Mouse (Mus musculus) midbrain, embryonic 14.5 days (tissue): ENCODE measurements around the gene Rcc1l. TPM values are rescaled to one million over a fixed set of nuclear protein-coding genes. Genes with fewer than 3 reads are reported as not detected.

Experiments
- ATAC-seq: fragments of 200-750 bp; cut with Nextera tagmentation; 2 replicates; pipeline ENCODE4 v1.8.0; 2017; ENCODE audit warnings: moderate number of reproducible peaks, moderate library complexity; ENCODE audit not compliant: low FRiP score, low TSS enrichment
- DNase-seq: peaks from one replicate; pipeline ENCODE4 v3.0.0-alpha.2; 2015
- H3K27ac ChIP-seq: fragments of 300-500 bp; sonication (generic); replicated peaks from 2 replicates; pipeline ENCODE4 v1.5.1; 2014; ENCODE audit warnings: mild to moderate bottlenecking, low read depth, low read length, moderate library complexity
- H3K27me3 ChIP-seq: fragments of 300-500 bp; sonication (generic); 2 replicates; pipeline ENCODE4 v1.6.1; 2014; ENCODE audit warnings: low read length, control low read depth, mixed read lengths; ENCODE audit not compliant: control insufficient read depth, insufficient read depth
- H3K36me3 ChIP-seq: fragments of 300-500 bp; sonication (generic); 2 replicates; pipeline ENCODE4 v1.6.1; 2014; ENCODE audit warnings: low read length, control low read depth; ENCODE audit not compliant: control insufficient read depth, insufficient read depth
- H3K4me1 ChIP-seq: fragments of 300-500 bp; sonication (generic); 2 replicates; pipeline ENCODE4 v1.6.1; 2014; ENCODE audit warnings: mild to moderate bottlenecking, antibody characterized with exemption, low read length, control low read depth; ENCODE audit not compliant: control insufficient read depth, insufficient read depth
- H3K4me2 ChIP-seq: fragments of 300-500 bp; sonication (generic); 2 replicates; pipeline ENCODE4 v1.6.1; 2014; ENCODE audit warnings: mild to moderate bottlenecking, low read length, moderate library complexity
- H3K4me3 ChIP-seq: fragments of 300-500 bp; sonication (generic); replicated peaks from 2 replicates; pipeline ENCODE4 v1.5.1; 2014; ENCODE audit warnings: low read depth, low read length
- H3K9ac ChIP-seq: fragments of 300-500 bp; sonication (generic); replicated peaks from 2 replicates; pipeline ENCODE4 v1.6.1; 2014; ENCODE audit warnings: mild to moderate bottlenecking, low read length, moderate library complexity
- H3K9me3 ChIP-seq: fragments of 300-500 bp; sonication (generic); 2 replicates; pipeline ENCODE4 v1.6.1; 2016; ENCODE audit warnings: low read length, control low read depth, mixed read lengths; ENCODE audit not compliant: control insufficient read depth
- WGBS: fragments of 180-500 bp; shearing (Covaris S2); extraction: QIAGEN DNeasy Blood & Tissue Kit; methylation state at CpG from one replicate; pipeline ENCODE4 v1.1.7; 2014; 5-methylcytosine and 5-hydroxymethylcytosine counted together
- polyA plus RNA-seq: library from polyadenylated mRNA; unstranded; fragments of >200 nt; fragmentation: Nextera tagmentation; extraction: Ambion mirVana; gene quantifications from 2 replicates; pipeline ENCODE4 v1.2.1, GENCODE M21; 2014

Gene Rcc1l
- polyA plus RNA-seq, 1 experiment from 2014 or later: 16.2 TPM

DNA sequence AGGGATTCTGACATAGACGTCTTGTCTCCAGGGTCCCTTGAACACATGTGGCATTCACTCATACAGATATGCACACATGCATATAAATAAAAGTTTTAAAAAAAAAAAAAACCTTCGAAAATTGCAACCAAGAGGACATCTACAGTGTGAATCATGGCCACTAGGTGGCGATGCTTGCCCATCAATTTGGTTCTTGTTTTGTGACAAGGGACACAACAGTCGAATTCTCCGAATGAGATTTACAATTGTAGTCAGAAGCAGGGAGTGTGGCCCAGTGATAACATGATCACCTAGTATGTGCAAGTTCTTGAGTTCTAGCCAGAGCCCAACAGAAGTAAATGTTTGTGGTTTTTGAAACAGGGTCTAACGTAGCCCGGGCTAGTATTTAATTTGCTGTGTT is 3.3 kb upstream of the Rcc1l start:
- ATAC-seq: no peak
- no peak overlapping the region for H3K27ac ChIP-seq
- H3K27me3 ChIP-seq: no peaks in the 10 kb centered on the region
- no peak overlapping the region for H3K4me2 ChIP-seq
- DNase-seq: peak; percentile 94
- peaks cover 21% of the 10 kb centered on the region for H3K4me1 ChIP-seq
- WGBS: 28% methylated on average over 7 of the region's 7 CpGs
- no peak overlapping the region for H3K9ac ChIP-seq
- H3K9me3 ChIP-seq: no peaks in the 10 kb centered on the region
- H3K4me3 ChIP-seq: no peak overlapping the region
- H3K36me3 ChIP-seq: no peaks in the 10 kb centered on the region

DNA sequence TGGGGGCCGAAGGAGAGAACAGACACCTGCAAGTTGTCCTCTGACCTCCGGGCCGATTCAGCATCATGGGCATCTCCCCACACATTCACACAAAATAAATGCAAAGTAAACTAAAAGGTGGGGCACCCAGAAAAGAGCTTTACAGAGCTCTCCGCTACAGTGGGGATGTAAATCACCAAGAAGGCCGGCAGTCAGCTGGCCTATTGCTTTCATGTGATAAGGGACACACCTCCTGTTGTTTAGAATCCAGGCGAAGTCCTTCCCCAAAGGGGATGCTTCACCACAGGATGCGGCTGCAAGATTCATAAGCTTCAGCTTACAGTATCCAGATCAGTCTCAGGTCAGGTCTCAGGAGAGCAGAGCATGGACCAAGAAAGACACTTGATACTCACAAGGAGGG is 2.0 kb upstream of the Rcc1l start:
- Histone ChIP-seq H3K9ac (no peak overlapping the region; the same call in 1 of the 2 replicates), H3K27ac (no peak overlapping the region), H3K4me1 (peaks cover 20% of the 10 kb centered on the region), H3K27me3 (no peaks in the 10 kb centered on the region), H3K9me3 (no peaks in the 10 kb centered on the region), H3K4me2 (no peak overlapping the region), H3K4me3 (no peak overlapping the region), H3K36me3 (no peaks in the 10 kb centered on the region)
- WGBS: 81% methylated on average over 7 of the region's 7 CpGs
- DNase-seq: no peak
- ATAC-seq: no peak

DNA sequence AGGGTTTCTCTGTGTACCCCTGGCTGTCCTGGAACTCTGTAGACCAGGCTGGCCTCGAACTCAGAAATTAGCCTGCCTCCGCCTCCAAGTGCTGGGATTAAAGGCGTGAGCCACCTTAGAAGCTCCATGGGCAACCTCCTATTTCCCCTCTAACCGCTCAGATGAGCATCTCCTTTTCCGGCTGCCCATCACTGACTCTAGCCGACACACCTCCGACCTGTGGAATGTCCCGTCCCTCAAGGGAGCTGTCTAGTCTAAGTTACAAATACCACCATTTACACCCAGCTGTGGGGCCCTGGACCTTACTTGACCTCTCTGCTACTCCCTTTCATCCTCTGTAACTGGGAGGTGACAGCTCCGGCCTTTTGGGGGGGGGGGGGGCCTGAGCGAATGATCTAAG is 878 bp downstream of the Rcc1l start:
- Histone ChIP-seq H3K9ac (peak overlapping the region; percentile 57; the same call in 1 of the 2 replicates), H3K27ac (peak overlapping the region; percentile 71; the same call in 1 of the 2 replicates), H3K4me2 (peak overlapping the region; percentile 66), H3K4me1 (peaks cover 8% of the 10 kb centered on the region; the same call in 1 of the 2 replicates), H3K36me3 (0 out of 2 replicates have a peak, but pooled peaks cover 2% of the 10 kb centered on the region), H3K27me3 (no peaks in the 10 kb centered on the region), H3K9me3 (no peaks in the 10 kb centered on the region), H3K4me3 (peak overlapping the region; percentile 80)
- ATAC-seq (no peak), DNase-seq (no peak)
- 11% methylated on average over 10 of the region's 10 CpGs for WGBS

DNA sequence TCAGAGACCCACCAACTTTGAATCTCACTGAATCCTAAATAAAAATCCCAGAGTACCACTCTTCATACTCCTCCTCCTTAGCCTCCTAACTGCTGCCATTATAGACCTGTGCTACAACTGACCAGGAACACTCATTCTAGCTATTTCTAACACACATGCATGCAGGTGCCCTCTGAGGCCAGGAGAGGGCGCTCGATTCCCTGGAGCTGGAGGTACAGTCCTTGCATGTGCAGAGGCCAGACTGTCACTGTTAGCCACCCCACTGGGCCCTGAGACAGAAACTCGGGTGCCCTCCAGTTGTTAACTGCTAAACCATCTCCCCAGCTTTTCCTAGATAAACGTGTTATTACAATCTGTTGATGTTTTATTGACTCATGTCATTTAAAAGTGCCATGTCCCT is 3.4 kb downstream of the Rcc1l start:
- DNase-seq (peak; percentile 39), ATAC-seq (no peak)
- H3K27me3 ChIP-seq: no peaks in the 10 kb centered on the region
- WGBS: 44% methylated on average over 4 of the region's 4 CpGs
- peaks cover 8% of the 10 kb centered on the region; the same call in 1 of the 2 replicates for H3K4me1 ChIP-seq
- no peaks in the 10 kb centered on the region for H3K9me3 ChIP-seq
- H3K4me2 ChIP-seq: no peak overlapping the region
- H3K9ac ChIP-seq: no peak overlapping the region
- H3K4me3 ChIP-seq: no peak overlapping the region
- H3K27ac ChIP-seq: no peak overlapping the region
- H3K36me3 ChIP-seq: 0 out of 2 replicates have a peak, but pooled peaks cover 8% of the 10 kb centered on the region

DNA sequence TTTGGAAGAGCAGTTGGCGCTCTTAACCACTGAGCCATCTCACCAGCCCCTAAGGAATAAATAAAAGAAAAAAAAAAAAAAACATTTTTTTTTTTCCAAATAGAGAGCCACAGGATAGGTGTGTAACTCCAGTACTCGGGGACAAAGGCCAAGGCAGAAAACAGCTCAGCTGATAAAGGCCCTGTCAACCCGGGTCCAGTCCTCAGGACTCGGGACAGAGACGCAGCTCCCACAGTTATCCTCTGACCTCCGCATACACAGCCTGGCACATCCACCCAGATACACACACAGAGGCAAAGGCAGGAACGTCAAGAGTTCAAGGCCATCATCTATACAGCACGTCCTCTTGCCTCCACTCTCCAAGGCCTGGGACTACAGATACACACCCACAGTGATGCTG is 6.4 kb downstream of the Rcc1l start:
- no peak overlapping the region for H3K4me3 ChIP-seq
- H3K27ac ChIP-seq: no peak overlapping the region
- H3K27me3 ChIP-seq: no peaks in the 10 kb centered on the region
- DNase-seq: no peak
- H3K4me2 ChIP-seq: no peak overlapping the region
- no peak for ATAC-seq
- no peak overlapping the region for H3K9ac ChIP-seq
- no peaks in the 10 kb centered on the region for H3K9me3 ChIP-seq
- peaks cover 1% of the 10 kb centered on the region; the same call in 1 of the 2 replicates for H3K4me1 ChIP-seq
- H3K36me3 ChIP-seq: 0 out of 2 replicates have a peak, but pooled peaks cover 8% of the 10 kb centered on the region
- 95% methylated on average over 8 of the region's 8 CpGs for WGBS

DNA sequence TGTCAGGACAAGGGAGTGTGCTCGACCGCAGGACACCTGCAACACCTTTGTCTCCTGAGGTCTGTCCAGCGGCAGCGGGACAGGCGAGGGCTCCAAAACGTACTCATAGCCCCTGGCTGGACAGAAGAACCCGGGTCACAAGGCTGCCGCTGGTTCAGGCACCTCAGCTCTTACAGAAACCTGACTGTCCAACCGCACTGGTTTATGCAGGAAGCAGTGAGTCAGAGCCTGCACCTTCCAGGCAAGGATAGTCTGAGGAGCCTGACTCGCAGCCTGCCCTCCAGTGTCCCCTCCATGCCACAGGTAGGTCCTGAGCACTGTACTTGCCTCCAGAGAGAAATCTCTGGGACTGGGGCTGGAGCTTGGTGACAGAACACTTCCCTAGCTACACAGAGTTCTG is 7.3 kb downstream of the Rcc1l start:
- Histone ChIP-seq H3K27ac (no peak overlapping the region), H3K27me3 (no peaks in the 10 kb centered on the region), H3K9me3 (no peaks in the 10 kb centered on the region), H3K9ac (no peak overlapping the region), H3K4me2 (no peak overlapping the region), H3K36me3 (0 out of 2 replicates have a peak, but pooled peaks cover 13% of the 10 kb centered on the region), H3K4me3 (no peak overlapping the region), H3K4me1 (no peaks in the 10 kb centered on the region)
- WGBS: 94% methylated on average over 10 of the region's 10 CpGs
- ATAC-seq: no peak
- DNase-seq: no peak

DNA sequence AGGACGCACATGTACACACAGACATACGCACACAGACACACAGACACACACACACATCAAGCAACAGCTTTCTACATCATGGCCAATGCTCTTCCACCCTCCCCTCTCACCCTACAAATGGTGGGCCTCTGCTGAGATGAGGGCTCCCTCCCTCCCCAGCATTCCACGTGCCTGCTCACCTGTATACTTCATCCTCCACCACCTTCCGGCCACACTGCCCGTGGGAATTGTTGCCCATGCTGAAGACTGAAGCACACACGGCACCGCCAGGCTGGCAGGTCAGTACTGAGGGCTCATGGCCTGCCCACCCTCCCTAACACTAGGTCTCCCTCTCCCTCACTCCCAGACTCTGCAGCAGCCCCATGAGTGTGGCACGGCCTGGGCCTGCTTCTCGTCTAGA is 8.5 kb downstream of the Rcc1l start:
- peaks cover 19% of the 10 kb centered on the region; the same call in 1 of the 2 replicates for H3K36me3 ChIP-seq
- no peak for ATAC-seq

DNA sequence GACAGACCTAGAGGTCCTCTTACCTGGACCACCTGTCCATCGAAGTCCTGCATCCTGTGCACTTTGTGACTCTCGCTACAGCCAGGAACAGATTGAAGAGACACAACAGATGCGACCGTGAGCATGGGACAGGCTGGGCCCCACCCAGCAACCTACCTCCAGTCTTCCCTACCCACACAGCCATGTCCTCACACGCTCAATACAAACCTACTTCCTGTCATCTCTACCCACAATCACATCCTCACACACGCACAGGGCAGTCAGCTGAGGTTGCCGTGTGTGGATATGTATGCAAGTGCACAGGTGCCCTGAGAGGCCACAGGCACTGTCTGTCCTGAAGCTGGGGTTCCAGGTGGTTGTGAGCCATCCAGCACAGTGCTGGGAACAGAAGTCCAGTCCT is 9.9 kb downstream of the Rcc1l start:
- ATAC-seq (no peak), DNase-seq (no peak)
- no peak overlapping the region for H3K4me2 ChIP-seq
- no peaks in the 10 kb centered on the region for H3K27me3 ChIP-seq
- WGBS: 94% methylated on average over 7 of the region's 7 CpGs
- H3K4me1 ChIP-seq: no peaks in the 10 kb centered on the region
- H3K36me3 ChIP-seq: peaks cover 27% of the 10 kb centered on the region
- H3K27ac ChIP-seq: no peak overlapping the region
- H3K4me3 ChIP-seq: no peak overlapping the region
- no peak overlapping the region for H3K9ac ChIP-seq
- H3K9me3 ChIP-seq: no peaks in the 10 kb centered on the region

More for the DNA sequence above, 8.5 kb downstream of the Rcc1l start:
- WGBS: 94% methylated on average over 9 of the region's 9 CpGs
- Histone ChIP-seq H3K9me3 (no peaks in the 10 kb centered on the region), H3K27ac (no peak overlapping the region), H3K4me2 (no peak overlapping the region), H3K27me3 (no peaks in the 10 kb centered on the region), H3K4me1 (no peaks in the 10 kb centered on the region), H3K9ac (no peak overlapping the region), H3K4me3 (no peak overlapping the region)
- no peak for DNase-seq

DNA sequence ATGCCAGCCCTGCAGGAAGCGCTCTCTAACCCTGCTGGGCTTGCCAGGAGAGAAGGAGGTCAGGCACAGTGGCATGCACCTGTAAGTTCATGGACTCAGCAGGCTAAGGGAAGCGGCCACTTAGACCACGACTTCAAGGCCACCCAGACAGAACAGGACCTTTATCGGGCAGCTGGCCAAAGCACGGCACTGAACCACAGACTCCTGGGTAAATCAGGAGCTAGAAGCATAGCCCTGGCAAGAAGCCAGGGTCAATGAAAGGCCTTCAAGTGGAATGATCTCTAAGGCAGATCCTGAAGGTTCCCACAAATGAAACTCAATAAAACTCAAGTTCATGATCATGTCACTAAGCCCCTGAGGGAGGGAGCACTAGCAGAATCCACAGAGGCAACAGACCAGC is 11.9 kb downstream of the Rcc1l start:
- ATAC-seq (no peak), DNase-seq (peak; percentile 40)
- no peak overlapping the region for H3K9ac ChIP-seq
- H3K4me2 ChIP-seq: no peak overlapping the region
- no peaks in the 10 kb centered on the region for H3K4me1 ChIP-seq
- WGBS: 74% methylated on average over 5 of the region's 5 CpGs
- H3K4me3 ChIP-seq: no peak overlapping the region
- peaks cover 28% of the 10 kb centered on the region for H3K36me3 ChIP-seq
- no peaks in the 10 kb centered on the region for H3K27me3 ChIP-seq
- H3K27ac ChIP-seq: 0 out of 2 replicates have a peak overlapping the region, but pooled peaks have one; percentile 8
- no peaks in the 10 kb centered on the region for H3K9me3 ChIP-seq
